Mouse (Mus musculus) embryonic facial prominence, embryonic 11.5 days (tissue): ENCODE results near the gene Il3. TPM values are rescaled to one million over a fixed set of nuclear protein-coding genes. Genes with fewer than 3 reads are reported as not detected.

ENCODE experiments used
- ATAC-seq: fragments of 200-750 bp; cut with Nextera tagmentation; replicated peaks from 2 replicates; pipeline ENCODE4 v1.8.0; 2017; ENCODE audit warnings: low read depth; ENCODE audit not compliant: insufficient number of reproducible peaks, low FRiP score, low TSS enrichment
- DNase-seq: peaks from one replicate; pipeline ENCODE4 v3.0.0-alpha.2; 2015; ENCODE audit warnings: low spot score
- H3K27ac ChIP-seq: fragments of 300-500 bp; sonication (generic); replicated peaks from 2 replicates; pipeline ENCODE4 v1.5.1; 2014; ENCODE audit warnings: mild to moderate bottlenecking, low read depth, low read length, control low read depth
- H3K27me3 ChIP-seq: fragments of 300-500 bp; sonication (generic); 2 replicates; pipeline ENCODE4 v1.6.1; 2014; ENCODE audit warnings: mild to moderate bottlenecking, low read length, moderate library complexity, mixed read lengths; ENCODE audit not compliant: control insufficient read depth, insufficient read depth
- H3K36me3 ChIP-seq: fragments of 300-500 bp; sonication (generic); replicated peaks from 2 replicates; pipeline ENCODE4 v1.6.1; 2014; ENCODE audit warnings: low read depth, mild to moderate bottlenecking, low read length, moderate library complexity, mixed read lengths; ENCODE audit not compliant: control insufficient read depth, insufficient read depth
- H3K4me1 ChIP-seq: fragments of 300-500 bp; sonication (generic); 2 replicates; pipeline ENCODE4 v1.6.1; 2014; ENCODE audit warnings: low read length, mixed read lengths; ENCODE audit not compliant: control insufficient read depth, insufficient read depth
- H3K4me2 ChIP-seq: fragments of 300-500 bp; sonication (generic); 2 replicates; pipeline ENCODE4 v1.6.1; 2014; ENCODE audit warnings: low read depth, mild to moderate bottlenecking, control low read depth, low read length, moderate library complexity
- H3K4me3 ChIP-seq: fragments of 300-500 bp; sonication (generic); 2 replicates; pipeline ENCODE4 v1.5.1; 2014; ENCODE audit warnings: low read depth, low read length, control low read depth
- H3K9ac ChIP-seq: fragments of 300-500 bp; sonication (generic); replicated peaks from 2 replicates; pipeline ENCODE4 v1.6.1; 2014; ENCODE audit warnings: mild to moderate bottlenecking, control low read depth, low read length
- H3K9me3 ChIP-seq: fragments of 300-500 bp; sonication (generic); replicated peaks from 2 replicates; pipeline ENCODE4 v1.6.1; 2016; ENCODE audit warnings: mild to moderate bottlenecking, low read length, inconsistent platforms, mixed read lengths; ENCODE audit not compliant: control insufficient read depth
- WGBS: fragments of 180-500 bp; shearing (Covaris S2); extraction: QIAGEN DNeasy Blood & Tissue Kit; methylation state at CpG from one replicate; pipeline ENCODE4 v1.1.7; 2014; 5-methylcytosine and 5-hydroxymethylcytosine counted together
- polyA plus RNA-seq: library from polyadenylated mRNA; unstranded; fragments of >200 nt; fragmentation: Nextera tagmentation; extraction: Ambion mirVana; gene quantifications from 2 replicates; pipeline ENCODE4 v1.2.1, GENCODE M21; 2014

The Il3 gene
- polyA plus RNA-seq, 1 experiment from 2014 or later: not detected

GRCm38 (mm10) chr11:54217384-54217783 lies 49.7 kb downstream of the Il3 start:
- no peak overlapping the region for H3K27ac ChIP-seq
- no peaks in the 10 kb centered on the region for H3K4me1 ChIP-seq
- no peak overlapping the region for H3K4me2 ChIP-seq
- H3K9ac ChIP-seq: no peak overlapping the region
- H3K36me3 ChIP-seq: no peaks in the 10 kb centered on the region
- DNase-seq: no peak
- 70% methylated on average over 7 of the region's 7 CpGs for WGBS
- no peaks in the 10 kb centered on the region for H3K9me3 ChIP-seq
- no peak overlapping the region for H3K4me3 ChIP-seq
- H3K27me3 ChIP-seq: no peaks in the 10 kb centered on the region
- no peak for ATAC-seq

GRCm38 (mm10) chr11:54216091-54216490 lies 51.0 kb downstream of the Il3 start:
- Histone ChIP-seq H3K4me2 (no peak overlapping the region), H3K36me3 (no peaks in the 10 kb centered on the region), H3K4me1 (no peaks in the 10 kb centered on the region), H3K27ac (no peak overlapping the region), H3K4me3 (no peak overlapping the region), H3K9me3 (no peaks in the 10 kb centered on the region), H3K27me3 (no peaks in the 10 kb centered on the region), H3K9ac (no peak overlapping the region)
- DNase-seq (no peak), ATAC-seq (no peak)
- 78% methylated on average over 6 of the region's 6 CpGs for WGBS

Other genes starting within 250 kb of the Il3 start
- gene Slc22a4, start 239.2 kb downstream of the Il3 start, polyA plus RNA-seq: 1.4 and 1.8 TPM in 2 replicates
- gene Pdlim4, start 198.3 kb downstream of the Il3 start, polyA plus RNA-seq: 120 and 127 TPM in 2 replicates
- gene P4ha2, start 167.2 kb downstream of the Il3 start, polyA plus RNA-seq: 41.5 and 42.8 TPM in 2 replicates
- not detected in 2 replicates for gene Csf2, start 17.6 kb downstream of the Il3 start, polyA plus RNA-seq
- 4.4 and 5.4 TPM in 2 replicates for gene Acsl6, start 36.5 kb upstream of the Il3 start, polyA plus RNA-seq
- gene Meikin, start 103.4 kb upstream of the Il3 start, polyA plus RNA-seq: not detected in 2 replicates
- 13.6 and 14.1 TPM in 2 replicates for gene Fnip1, start 170.9 kb upstream of the Il3 start, polyA plus RNA-seq